Mouse (Mus musculus): ENCODE results near the gene Syvn1.

- TF ChIP-seq E2F4 (IDR thresholded peaks at IDR 0.05; ENCODE audit: insufficient read depth) (no peak), TCF3 (IDR thresholded peaks at IDR 0.05; ENCODE audit: insufficient read length, low read depth) (no peak), POLR2A (IDR thresholded peaks at IDR 0.05; ENCODE audit: insufficient read length, low read depth) (no peak), TCF12 (IDR thresholded peaks at IDR 0.05; ENCODE audit: insufficient read depth, poor library complexity, severe bottlenecking) (no peak), MYOG (IDR thresholded peaks at IDR 0.05; ENCODE audit: control insufficient read depth in 1 of 3, insufficient read depth in 1 of 3, insufficient read length in 2 of 3, low read depth in 2 of 3) (no peak), MYOD1 (IDR thresholded peaks at IDR 0.05; ENCODE audit: control insufficient read depth in 1 of 3, insufficient read length in 2 of 3, low read depth in 2 of 3) (no peak), MAX (IDR thresholded peaks at IDR 0.05; ENCODE audit: low read depth) (no peak), POLR2AphosphoS2 (IDR thresholded peaks at IDR 0.05; ENCODE audit: insufficient read length, low read depth) (no peak), USF1 (IDR thresholded peaks at IDR 0.05; ENCODE audit: low read depth) (no peak)
These were observed 22.6 kb downstream of the Syvn1 start for GRCm38 (mm10) chr19:6068951-6069350.
